Mouse (Mus musculus): Measurements from ENCODE around the gene Sox12. TPM values are rescaled to one million over a fixed set of nuclear protein-coding genes. Genes with fewer than 3 reads are reported as not detected.

Gene Sox12
- polyA plus RNA-seq, 1 experiment from 2014 or later: 8.2 TPM

GRCm38 (mm10) chr2:152344909-152345308 lies 53.0 kb downstream of the Sox12 start:
- H3K4me3 ChIP-seq (replicated peaks; ENCODE audit: low read depth, low read length): no peak overlapping the region
- TF ChIP-seq CTCF (IDR thresholded peaks at IDR 0.05; ENCODE audit: low read depth): no peak
- H3K36me3 ChIP-seq (ENCODE audit: insufficient read depth, low read length): no peaks in the 10 kb centered on the region
- 58% methylated on average over 5 of the region's 5 CpGs for WGBS
- H3K4me2 ChIP-seq (ENCODE audit: low read length): no peak overlapping the region
- no peak overlapping the region for H3K27ac ChIP-seq
- ATAC-seq (replicated peaks; ENCODE audit: low FRiP score, low read depth) (no peak), DNase-seq (ENCODE audit: low spot score) (no peak)
- H3K9me3 ChIP-seq (replicated peaks; ENCODE audit: low read length): no peaks in the 10 kb centered on the region
- H3K27me3 ChIP-seq (ENCODE audit: insufficient read depth, low read length): no peaks in the 10 kb centered on the region
- no peak overlapping the region for H3K9ac ChIP-seq (ENCODE audit: low read depth, low read length)
- no peaks in the 10 kb centered on the region for H3K4me1 ChIP-seq (replicated peaks; ENCODE audit: insufficient read depth, low read length)

DNA sequence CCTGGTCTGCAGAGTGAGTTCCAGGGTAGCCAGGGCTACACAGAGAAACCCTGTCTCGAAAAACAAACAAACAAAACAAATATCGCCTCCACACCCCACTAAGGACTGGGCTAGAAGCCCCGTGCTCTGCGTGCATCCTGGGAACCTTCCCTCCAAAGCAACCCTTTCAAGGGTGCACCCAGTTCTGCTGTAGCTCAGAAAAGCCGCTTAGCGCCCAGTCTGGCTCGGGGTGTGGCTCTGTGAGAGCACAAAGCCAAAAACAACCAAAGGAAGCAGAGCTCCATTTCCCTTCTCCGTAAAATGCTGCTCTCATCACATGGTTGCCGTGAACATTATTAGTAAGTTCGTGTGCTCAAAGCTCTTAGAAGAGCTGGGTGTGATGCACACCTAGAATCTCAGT lies 53.5 kb downstream of the Sox12 start:
- no peak for DNase-seq (ENCODE audit: low spot score)
- no peaks in the 10 kb centered on the region for H3K4me1 ChIP-seq (replicated peaks; ENCODE audit: insufficient read depth, low read length)
- TF ChIP-seq CTCF (IDR thresholded peaks at IDR 0.05; ENCODE audit: low read depth): no peak

More for the DNA sequence above, 53.5 kb downstream of the Sox12 start:
- H3K27me3 ChIP-seq (ENCODE audit: insufficient read depth, low read length): no peaks in the 10 kb centered on the region
- peak overlapping the region; percentile 89 for H3K4me2 ChIP-seq (ENCODE audit: low read length)
- peak overlapping the region; percentile 54; the same call in 1 of the 2 replicates for H3K9ac ChIP-seq (ENCODE audit: low read depth, low read length)
- WGBS: 11% methylated on average over 10 of the region's 10 CpGs
- ATAC-seq (replicated peaks; ENCODE audit: low FRiP score, low read depth): no peak
- H3K4me3 ChIP-seq (replicated peaks; ENCODE audit: low read depth, low read length): peak overlapping the region; percentile 35
- no peak overlapping the region for H3K27ac ChIP-seq
- H3K36me3 ChIP-seq (ENCODE audit: insufficient read depth, low read length): no peaks in the 10 kb centered on the region
- no peaks in the 10 kb centered on the region for H3K9me3 ChIP-seq (replicated peaks; ENCODE audit: low read length)

Other genes with a start within 250 kb of the Sox12 start
- gene Csnk2a1, start 171.2 kb downstream of the Sox12 start, polyA plus RNA-seq (2015; fragmentation: Nextera tagmentation; extraction: Ambion mirVana): 77.9 and 83.1 TPM in 2 replicates
- gene Tbc1d20, start 104.2 kb downstream of the Sox12 start, polyA plus RNA-seq (2015; fragmentation: Nextera tagmentation; extraction: Ambion mirVana): 30.4 and 31.7 TPM in 2 replicates
- 67.6 and 68.4 TPM in 2 replicates for gene Rbck1, start 65.4 kb downstream of the Sox12 start, polyA plus RNA-seq (2015; fragmentation: Nextera tagmentation; extraction: Ambion mirVana)
- gene Trib3, start 54.0 kb downstream of the Sox12 start, polyA plus RNA-seq (2015; fragmentation: Nextera tagmentation; extraction: Ambion mirVana): 0.79 and 1.1 TPM in 2 replicates
- 0.60 and 0.68 TPM in 2 replicates for gene Nrsn2, start 21.4 kb downstream of the Sox12 start, polyA plus RNA-seq (2015; fragmentation: Nextera tagmentation; extraction: Ambion mirVana)
- 28.3 and 31.0 TPM in 2 replicates for gene Zcchc3, start 17.0 kb upstream of the Sox12 start, polyA plus RNA-seq (2015; fragmentation: Nextera tagmentation; extraction: Ambion mirVana)
- 0.76 and 0.92 TPM in 2 replicates for gene 6820408C15Rik, start 17.5 kb upstream of the Sox12 start, polyA plus RNA-seq (2015; fragmentation: Nextera tagmentation; extraction: Ambion mirVana)
- not detected in 2 replicates for gene Defb23, start 66.6 kb upstream of the Sox12 start, polyA plus RNA-seq (2015; fragmentation: Nextera tagmentation; extraction: Ambion mirVana)
- 0.17 TPM in 1 of 2 replicates, not detected in the other for gene Defb20, start 79.0 kb upstream of the Sox12 start, polyA plus RNA-seq (2015; fragmentation: Nextera tagmentation; extraction: Ambion mirVana)
- not detected in 2 replicates for gene Defb22, start 92.1 kb upstream of the Sox12 start, polyA plus RNA-seq (2015; fragmentation: Nextera tagmentation; extraction: Ambion mirVana)
- gene Defb26, start 113.6 kb upstream of the Sox12 start, polyA plus RNA-seq (2015; fragmentation: Nextera tagmentation; extraction: Ambion mirVana): 0.27 TPM in 1 of 2 replicates, not detected in the other
- gene Defb28, start 120.2 kb upstream of the Sox12 start, polyA plus RNA-seq (2015; fragmentation: Nextera tagmentation; extraction: Ambion mirVana): 1.1 and 1.8 TPM in 2 replicates
- gene Defb29, start 142.0 kb upstream of the Sox12 start, polyA plus RNA-seq (2015; fragmentation: Nextera tagmentation; extraction: Ambion mirVana): 48.4 and 64.8 TPM in 2 replicates
- gene Gm17416, start 171.3 kb upstream of the Sox12 start, polyA plus RNA-seq (2015; fragmentation: Nextera tagmentation; extraction: Ambion mirVana): 4.4 and 6.1 TPM in 2 replicates
- gene Defb21, start 174.7 kb upstream of the Sox12 start, polyA plus RNA-seq (2015; fragmentation: Nextera tagmentation; extraction: Ambion mirVana): not detected in 2 replicates
- gene Defb19, start 182.2 kb upstream of the Sox12 start, polyA plus RNA-seq (2015; fragmentation: Nextera tagmentation; extraction: Ambion mirVana): 120 and 136 TPM in 2 replicates
- gene Defb45, start 201.3 kb upstream of the Sox12 start, polyA plus RNA-seq (2015; fragmentation: Nextera tagmentation; extraction: Ambion mirVana): not detected in 2 replicates
- gene Defb36, start 206.3 kb upstream of the Sox12 start, polyA plus RNA-seq (2015; fragmentation: Nextera tagmentation; extraction: Ambion mirVana): 2.1 and 3.6 TPM in 2 replicates
- gene Defb25, start 225.0 kb upstream of the Sox12 start, polyA plus RNA-seq (2015; fragmentation: Nextera tagmentation; extraction: Ambion mirVana): 26.4 and 39.6 TPM in 2 replicates
- 48.3 and 55.1 TPM in 2 replicates for gene Rem1, start 228.9 kb upstream of the Sox12 start, polyA plus RNA-seq (2015; fragmentation: Nextera tagmentation; extraction: Ambion mirVana)

Data from kidney, postnatal 0 days (tissue).